Mouse (Mus musculus): ENCODE measurements around the gene Dse.
A peak's percentile ranks its signal among the peaks of the same experiment; 100 is the strongest.
"Not testable (repeated sequence)": the region's sequence is repeated elsewhere in the genome, so short reads cannot be mapped to it uniquely, and the experiment has no call there.

Gene Dse

DNA sequence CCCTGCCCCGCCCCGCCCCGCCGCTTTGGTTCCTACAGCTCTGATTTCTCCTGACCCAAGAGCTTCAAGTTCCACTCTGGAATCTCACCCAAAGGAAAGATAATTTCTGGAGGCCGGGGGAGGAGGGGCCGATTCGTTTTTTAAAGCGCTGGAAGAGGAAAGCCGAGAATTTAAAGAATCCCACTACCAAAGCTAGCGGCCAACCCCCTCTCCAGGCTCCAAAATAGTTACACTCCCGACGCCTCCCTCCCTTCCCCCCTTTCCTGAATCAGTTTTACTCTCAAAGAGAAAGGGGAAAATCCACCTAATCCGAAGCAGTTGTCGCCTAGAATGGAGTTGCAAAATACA lies at the start of gene Dse:
Gene Dse, minus strand, starts transcription at position 213 of the 348 bp plus-strand sequence.
- no peak for DNase-seq

DNA sequence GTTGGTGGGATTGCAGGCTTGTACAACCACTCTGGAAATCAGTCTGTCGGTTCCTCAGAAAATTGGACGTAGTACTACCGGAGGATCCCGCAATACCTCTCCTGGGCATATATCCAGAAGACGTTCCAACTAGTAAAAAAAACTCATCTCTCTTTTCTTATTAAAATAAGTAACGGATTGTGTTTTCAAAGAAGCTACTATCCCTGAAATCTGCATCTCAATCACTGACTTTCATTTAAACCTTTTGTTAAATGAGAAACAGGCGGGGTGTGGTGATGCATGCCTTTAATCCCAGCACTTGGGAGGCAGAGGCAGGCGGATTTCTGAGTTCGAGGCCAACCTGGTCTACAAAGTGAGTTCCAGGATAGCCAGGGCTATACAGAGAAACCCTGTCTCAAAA lies 45.3 kb upstream of the Dse start:
- DNase-seq = not testable (repeated sequence)

DNA sequence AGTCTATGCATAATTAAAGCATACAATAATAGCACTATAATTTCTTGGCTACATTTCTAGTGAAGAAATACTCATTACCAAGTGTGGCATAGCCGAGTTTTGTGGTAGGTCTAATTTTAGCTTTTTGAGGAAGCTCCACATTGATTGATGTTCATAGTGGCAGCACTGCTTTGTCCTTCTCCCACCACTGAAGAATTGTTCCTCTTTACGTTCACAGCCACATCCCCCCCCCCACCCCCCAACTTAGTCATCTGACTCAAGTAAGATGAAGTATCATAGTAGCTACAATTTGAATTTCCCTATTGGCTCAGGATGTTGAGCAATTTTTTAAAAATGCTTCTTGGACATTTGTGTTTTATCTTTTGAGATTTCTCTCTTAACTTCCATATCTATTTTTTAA lies 42.1 kb upstream of the Dse start:
- no peak for DNase-seq

DNA sequence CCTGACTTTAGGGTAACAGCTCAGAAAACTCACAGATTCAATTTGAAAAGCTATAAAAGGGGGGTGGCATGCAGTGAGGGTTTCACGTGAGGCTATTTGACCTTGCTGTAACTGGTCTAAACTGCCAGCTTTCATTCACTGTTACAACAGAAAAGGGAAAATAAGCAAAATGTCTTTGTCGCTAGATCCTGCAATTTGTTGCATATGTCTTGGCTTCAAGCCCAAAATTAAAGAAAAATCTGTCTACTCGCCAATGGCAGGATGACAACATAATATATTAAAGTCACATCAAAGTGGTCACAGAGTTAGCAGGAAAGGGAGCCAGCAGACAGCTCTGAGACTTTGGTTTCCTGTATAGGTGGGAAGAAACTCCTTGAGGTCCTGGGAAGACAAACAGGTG lies 40.2 kb upstream of the Dse start:
- no peak for DNase-seq

DNA sequence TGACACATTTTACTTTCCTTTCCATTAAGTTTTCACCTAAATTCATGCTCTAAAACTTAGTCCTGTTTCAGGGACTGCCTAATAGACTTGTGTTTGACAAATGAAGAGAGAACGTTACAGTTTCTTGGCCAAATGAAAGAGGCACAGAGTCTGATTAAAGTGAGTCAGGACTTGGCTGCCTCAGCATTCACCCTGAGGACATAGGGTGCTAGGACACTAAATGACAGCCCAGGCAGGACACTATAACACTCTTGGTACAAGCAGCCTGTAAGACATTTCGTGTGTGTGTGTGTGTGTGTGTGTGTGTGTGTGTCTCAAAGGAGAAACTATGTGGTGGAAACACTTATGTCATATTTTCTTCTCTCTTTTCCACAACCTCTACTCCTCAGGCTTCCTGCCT lies 38.6 kb upstream of the Dse start:
- no peak for DNase-seq

DNA sequence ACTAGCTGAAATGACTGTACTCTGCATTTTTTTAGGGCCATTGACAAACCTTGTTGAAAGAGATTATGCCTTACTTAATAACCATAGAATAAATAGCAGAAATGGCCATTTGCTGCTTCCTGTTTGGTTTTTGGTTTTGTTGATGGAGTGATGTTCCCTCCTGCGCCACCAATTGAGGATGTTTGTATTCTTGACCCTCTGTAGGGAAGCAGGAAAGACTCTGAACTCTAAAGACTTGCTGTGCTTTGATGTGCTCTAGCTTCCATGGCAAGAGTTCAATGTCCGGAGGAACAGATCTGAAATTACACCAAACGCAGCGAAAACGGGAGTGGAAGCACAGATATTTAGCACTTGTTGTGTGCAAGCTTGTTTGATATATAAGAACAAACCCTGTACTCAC lies 37.2 kb upstream of the Dse start:
- no peak for DNase-seq

DNA sequence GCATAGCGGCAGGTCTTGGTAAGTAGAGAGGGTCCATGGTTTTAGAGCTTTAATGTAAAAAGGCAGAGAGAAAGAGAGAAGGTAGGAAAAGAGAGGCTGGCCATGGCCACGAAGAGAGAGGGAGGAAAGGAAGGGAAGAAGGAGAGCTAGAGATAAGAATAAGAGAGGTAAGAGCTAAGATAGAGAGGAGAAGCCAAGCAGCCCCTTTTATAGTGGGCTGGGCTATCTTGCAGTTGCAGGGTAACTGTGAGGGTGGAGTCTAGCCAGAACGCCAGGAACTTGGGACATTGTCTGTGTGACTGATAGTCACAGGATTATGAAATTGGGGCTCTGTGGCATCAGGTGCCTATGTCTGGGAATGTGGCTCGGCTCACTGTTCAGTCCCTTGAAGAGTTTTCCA lies 31.0 kb upstream of the Dse start:
- no peak for DNase-seq

DNA sequence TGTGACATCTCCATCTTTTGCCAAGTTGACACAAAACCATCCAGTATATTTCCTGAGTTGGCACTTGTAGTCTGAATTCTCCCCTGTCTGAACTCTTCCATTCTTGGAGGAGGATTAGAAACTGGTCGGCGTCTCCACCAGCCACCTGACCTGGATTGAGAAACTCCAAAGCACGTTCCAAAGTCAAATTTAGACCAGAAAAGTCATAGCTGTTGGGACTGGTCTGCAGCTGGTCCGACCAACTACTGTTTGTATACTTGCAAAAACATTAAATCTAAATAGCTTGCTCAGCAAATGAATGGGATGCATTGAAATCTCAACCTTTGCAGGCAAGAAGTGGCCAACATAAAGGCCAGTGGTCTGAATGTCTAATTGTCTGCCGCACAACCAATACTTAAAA lies 29.1 kb upstream of the Dse start:
- no peak for DNase-seq

DNA sequence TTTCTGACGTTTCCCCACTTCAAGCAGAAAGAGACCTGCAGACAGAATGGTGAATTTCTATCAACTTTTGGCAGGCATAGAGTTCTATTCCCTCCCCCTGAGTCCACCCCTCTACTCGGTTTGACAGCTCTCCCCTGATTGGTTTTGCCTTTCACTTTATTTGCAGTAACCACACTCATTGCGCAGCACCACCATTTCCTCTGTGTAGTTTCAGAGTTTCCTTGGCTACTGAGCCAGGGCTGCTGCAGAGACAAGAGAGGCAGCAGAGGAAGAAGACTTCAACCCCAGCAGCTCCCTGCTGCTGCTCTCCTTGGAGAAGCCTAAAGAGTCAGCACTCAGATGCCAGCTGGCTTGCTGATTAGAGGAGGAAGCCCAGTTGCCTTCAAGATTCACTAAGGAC lies 27.9 kb upstream of the Dse start:
- no peak for DNase-seq

DNA sequence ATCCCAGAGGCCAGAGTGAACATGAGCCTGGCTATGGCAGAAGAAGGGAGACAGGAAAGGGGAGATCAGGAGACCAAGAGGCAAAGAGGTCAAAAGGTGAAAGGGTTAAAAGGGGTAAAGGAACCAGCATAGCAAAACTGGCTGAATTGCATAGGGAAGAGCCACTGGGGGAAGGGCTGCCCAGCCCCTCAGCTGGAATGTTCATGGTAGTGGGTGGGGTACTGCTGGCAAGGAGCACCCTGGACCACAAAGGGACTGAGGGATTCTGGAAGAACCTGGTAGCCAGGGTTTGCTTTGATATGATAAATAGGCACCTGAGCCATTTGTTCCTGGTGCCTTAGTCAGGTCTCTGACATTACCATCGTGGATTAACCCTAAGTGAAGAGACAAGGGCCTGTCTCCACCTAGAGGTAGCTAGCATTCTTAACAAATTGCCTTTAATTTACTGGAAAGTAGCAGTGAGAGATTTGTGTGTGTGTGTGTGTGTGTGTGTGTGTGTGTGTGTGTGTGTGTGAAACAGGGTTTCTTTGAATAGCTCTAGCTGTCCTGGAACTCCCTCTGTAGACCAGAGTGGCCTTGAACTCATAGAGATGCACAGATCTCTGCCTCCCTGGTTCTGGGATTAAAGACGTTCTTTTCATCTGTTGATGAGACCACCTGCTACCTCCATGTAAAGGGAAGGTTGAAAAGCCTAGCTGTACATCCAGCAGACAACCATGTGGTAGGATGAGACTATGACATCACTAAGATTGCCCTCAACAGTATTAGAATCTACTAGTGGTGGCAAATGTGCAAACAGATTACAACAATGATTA lies 26.6 kb upstream of the Dse start:
- DNase-seq = no peak

DNA sequence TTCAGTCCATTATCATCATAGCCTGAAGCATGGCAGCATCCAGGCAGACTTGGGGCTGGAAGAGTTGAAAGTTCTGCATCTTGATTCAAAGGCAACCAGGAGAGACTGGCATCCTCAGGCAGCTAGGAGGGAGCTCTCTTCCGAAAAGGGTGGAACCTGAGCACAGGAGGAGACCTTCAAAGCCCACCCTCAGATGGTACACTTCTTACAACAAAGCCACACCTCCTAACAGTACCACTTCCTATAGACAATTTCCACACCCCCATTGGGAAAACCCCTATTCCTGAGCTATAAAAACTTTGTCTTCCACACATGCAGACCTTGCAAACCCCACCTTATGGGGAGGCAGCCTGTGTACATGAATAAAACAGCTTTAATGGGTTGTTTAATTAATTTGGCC lies 25.9 kb upstream of the Dse start:
- DNase-seq = no peak

DNA sequence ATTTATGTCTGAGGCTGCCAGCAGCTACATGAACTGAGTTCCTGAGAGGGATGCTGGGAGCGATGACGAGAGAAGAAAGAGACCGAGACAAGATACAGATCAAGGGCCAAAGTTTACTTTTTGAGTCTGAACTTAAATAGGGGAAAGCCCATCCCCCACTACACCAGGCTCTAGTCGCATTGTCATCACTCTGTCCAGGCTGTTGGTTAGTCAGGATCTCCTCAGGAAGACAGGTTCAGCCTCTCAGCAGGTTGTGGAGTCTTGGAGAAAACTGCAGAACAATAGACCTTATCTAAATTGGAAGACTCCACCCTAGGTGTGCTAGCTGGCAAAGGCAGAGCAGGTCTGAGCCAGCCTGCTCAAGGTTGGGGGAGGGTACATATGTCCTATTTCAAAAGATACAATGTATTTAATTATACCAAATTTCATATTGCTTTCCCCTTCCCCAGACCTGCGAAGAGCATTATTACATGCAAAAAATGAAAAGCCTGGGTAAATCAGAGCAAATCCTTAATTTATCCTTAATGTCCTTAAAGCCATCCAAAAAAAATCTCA lies 22.7 kb upstream of the Dse start:
- no peak for DNase-seq

DNA sequence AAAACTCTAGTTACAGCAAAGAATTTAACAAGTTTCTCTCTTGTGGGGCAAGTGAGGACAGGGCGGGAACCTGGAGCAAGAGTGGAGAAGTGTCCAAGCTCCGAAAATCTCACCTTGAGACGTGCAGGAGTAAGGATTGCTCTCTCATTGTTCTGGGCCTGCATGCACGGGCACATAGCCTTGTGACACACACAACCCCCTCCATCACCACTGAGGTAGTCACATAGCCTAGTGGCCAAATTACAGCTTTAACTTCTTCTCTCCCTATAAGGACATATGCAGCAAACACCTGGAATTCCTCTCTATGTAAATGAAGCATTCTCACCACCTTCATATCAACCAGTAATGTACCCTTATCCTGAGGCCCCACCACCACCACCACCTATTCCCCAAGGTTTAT lies 22.0 kb upstream of the Dse start:
- DNase-seq = no peak

DNA sequence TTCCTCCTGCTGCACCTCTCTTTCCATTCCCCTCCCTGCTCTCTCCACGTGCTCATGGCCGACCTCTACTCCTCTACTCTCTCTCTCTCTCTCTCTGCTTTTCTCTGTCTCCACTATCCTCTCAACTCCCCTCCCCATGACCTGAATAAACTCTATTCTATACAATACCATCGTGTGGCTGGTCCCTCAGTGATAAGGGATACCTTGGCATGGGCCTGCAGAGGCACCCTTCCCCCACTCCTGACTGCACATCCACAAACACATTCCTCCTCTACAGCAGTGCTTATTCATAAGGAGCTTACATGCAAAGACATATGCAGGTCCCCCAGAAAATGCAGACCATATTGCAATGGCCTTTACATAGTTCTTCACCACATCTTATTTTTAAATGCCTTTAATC lies 16.1 kb upstream of the Dse start:
- DNase-seq = no peak

DNA sequence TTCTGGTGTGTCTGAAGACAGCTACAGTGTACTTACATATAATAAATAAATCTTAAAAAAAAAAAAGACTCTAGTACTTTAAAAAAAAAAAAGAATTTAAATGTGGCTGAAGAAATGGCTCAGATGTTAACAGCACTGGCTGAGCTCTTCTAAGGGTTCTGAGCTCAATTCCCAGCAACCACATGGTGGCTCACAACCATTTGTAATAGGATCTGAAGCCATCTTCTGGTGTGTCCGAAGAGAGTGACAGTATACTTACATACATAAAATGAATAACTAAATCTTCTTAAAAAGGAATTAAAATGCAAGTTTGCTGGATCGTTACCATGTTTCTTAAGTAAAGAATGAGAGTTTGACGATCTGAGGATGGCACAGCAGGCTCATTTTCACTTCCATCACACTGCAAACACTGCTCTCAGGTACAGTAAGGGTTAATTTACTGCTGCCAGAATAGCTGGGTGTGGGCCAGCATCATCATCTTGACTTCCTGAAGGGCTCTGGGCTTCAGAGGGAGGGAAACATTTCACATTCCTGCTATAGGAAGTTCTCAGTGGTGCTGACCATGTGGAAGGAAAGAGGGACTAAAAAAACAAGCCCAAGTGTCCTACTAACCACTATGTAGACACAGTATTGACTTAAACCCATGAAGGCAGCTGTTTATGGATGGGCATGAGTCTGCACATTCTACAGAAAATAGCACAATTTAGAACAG lies 14.6 kb upstream of the Dse start:
- no peak for DNase-seq

DNA sequence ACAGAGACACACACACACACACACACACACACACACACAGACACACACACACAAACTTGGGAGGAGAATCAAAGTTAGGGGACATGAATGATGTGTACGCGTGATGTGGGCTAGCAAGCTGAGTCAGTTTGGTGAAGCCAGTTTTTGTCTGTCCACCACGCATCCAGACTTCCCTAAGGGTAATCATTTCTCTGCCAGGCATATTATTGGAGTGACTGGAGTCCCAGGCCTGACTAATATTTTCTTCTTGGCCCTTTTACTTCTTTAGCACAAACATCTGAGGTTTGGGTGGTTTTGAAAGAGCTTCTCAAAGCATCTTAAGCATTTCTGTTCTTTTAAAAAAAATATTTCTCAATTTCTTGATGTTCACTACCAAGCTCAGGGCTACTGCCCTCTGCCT lies 10.7 kb upstream of the Dse start:
- no peak for DNase-seq

DNA sequence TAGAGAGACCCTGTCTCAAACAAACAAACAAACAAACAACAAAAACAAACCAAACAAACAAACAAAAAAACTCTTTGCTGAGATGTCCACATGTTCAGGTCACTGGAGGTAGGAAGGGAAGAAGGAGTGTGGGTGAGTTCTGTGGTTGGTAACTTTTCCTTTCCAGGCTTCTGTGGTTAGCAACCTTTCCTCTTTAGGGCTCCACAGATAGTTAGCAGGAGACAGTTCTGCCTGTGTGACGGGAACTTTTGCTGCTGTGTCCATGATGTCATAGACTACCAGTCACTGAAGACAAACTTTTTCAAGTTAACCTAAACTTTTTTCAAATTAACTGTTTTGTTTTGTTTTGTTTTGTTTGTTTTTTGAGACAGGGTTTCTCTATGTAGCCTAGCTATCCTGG lies 8.2 kb upstream of the Dse start:
- no peak for DNase-seq

DNA sequence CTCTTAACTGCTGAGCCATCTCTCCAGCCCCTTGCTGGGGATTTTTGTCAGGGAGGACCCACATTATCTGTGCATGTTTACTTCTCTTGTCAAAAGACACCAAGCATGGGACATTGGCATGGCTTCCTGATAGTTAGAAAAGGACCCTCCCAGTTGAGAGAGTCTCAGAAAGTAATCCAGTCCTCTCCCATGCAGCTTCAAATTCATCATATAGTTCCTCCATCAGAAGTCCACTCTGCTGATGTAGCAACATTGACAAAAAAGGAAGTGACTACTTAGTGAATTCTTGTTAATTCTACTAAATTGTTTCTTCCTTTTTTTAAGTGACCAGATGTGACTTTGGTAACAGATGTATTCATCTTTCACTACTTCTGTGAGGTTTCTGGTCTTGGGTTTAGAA lies 2.4 kb upstream of the Dse start:
- DNase-seq = no peak

DNA sequence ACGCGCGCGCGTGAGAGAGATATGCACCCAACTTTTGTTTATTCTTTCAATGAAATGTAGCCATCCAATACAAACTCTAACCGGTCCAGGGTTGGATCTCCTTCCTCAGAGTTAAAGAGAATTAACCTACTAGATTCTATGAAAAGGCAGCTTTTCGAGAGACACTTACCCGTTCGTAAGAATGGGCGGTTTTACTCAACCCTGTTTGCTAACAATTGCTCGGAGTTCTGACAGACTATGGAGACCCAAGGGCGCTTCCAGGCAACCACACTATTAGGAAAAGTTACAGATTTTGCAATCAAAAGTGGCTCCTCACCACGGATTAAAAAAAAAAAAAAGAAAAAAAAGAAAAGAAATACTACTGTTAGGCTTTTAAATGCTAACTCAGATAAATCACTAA lies 516 bp upstream of the Dse start:
- no peak for DNase-seq

DNA sequence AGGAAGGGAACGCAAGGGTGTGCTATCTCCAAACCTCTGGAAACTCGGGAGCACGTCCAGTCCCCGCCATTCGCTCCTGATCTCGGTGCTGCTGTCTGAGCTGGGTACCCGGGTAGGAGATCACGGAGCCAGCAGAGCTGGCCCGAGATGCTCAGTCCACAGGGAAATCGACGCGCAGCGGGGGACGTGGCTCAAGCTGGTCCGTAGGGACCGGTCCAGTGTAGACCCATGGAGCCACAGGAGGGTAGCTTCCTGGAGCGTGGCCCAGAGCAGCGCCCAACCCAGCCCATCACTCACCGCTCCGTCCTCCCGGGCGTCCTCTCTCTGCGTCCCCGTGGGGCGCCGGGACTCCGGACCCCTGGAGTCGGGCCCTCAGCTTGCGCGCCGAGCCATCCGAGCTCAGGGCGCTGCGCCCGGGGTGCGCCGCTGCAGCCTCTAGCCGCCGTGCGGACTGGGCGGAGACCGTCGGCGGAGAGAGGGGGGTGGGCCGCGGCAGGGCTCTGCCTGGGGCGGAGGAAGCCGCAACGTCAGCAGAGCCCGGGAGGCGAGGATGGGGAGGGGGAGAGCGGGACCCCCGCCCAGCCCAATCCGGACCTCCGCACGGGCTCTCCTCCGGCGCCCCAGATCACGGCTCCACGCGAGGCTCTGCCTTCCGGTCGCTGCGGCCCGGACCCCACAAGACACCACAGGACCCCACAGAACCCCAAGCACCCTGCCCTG lies 572 bp downstream of the Dse start:
- peak; percentile 4 for DNase-seq

DNA sequence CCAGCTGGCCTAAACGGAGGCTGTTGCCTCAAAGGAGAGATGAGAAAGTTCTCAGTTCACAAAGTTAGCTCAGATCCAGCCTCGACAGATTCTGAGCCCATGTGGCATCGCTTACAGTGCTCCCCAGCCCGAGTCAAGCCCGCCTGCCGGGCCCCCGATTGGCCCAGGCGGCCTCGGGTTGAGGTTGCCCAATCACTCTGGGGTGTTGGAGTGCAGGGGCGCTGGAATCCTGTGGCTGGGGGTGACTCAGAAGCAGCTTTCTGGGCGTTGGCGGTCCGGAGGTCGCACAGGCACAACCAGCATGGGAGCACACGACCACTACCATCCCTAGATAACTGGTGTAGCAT lies 1.1 kb downstream of the Dse start:
- DNase-seq = no peak

DNA sequence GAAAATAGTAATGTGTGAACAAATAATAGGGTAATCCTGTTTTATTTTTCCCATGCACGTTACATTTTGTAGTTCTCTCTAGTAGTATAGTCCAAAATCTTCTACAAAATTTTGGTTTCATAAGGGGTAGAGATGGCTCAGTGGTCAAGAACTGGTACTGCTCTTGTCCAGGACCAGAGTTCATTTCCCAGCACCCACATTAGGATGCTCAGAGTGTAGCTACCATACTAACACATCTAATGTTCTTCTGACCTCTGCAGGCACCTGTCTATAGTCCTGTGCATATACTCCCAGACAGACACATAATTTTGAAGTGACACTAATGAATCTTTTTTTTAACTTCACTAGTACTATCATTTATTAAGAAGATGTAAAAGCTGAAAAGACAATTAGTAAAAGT lies 1.7 kb downstream of the Dse start:
- DNase-seq = no peak

DNA sequence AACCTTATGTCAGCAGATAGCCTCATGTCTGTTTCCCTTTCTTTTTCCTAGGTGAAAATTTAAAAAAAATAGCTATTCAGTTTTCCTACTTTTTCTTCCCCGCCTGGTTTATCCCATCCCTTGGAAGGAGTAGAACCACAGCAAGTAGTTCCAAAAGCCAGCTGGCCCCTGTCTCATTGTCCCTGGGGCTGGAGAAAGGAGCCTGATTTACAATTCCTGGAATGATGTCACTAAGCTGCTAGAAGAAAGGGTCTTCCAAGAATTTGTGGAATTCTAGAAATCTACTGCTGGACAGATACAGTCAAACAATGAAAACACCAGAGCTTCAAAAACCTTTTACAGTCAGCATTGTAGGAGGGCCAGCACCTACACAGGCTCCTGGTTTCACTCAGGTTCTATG lies 6.8 kb downstream of the Dse start:
- DNase-seq = no peak

DNA sequence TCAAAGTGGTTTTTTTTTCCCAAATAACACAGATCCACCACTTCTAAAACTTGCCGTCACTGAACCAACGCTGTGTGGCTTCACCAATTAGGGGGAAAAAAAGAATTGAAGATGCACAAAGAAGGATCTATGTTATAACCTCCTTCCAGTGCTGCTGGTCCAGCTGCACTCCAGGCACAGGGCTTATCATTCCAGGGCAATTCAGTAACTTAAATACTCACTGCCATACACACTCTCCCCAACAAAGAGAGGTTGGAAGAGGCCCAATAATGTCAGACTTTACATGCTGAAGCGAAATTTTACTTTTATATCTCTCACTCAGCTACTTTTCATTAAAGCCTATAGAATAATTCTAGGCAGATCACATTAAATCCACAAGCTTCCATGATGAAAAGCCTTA lies 8.9 kb downstream of the Dse start:
- DNase-seq = no peak

Data from cerebellum, adult 11-12 months (tissue).